15 mouse cellular contexts compared by ENCODE assay signal in the genomic region with DNA sequence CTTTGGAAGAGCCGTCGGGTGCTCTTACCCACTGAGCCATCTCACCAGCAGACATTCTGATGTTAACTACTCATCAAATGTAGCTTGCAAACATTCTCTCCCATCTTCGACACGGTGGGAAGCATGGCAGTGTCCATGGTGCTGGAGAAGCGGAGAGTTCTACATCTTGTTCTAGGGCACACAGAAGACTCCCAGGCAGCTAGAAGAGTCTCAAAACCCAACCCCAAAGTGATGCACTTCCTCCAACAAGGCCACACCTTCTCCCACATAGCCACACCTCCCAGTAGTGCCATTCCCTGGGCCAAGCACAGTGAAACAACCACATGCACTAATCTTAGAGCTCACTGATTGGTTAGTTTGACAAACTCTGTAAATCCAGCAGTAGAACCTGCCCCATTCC. TPM values are rescaled to one million over a fixed set of nuclear protein-coding genes. Genes with fewer than 3 reads are reported as not detected.
DNase-seq lines count a peak whose midpoint lies in the region; ATAC-seq and TF ChIP-seq lines count a peak whose summit lies in the region.
"Had no signal": no experiment of that assay in that cellular context is flagged by ENCODE, and none has a peak within 500 bp of the region (broad histone marks: within the 10 kb centered on the region; RNA-seq: fewer than 3 reads in every experiment).

No protein-coding gene starts in this region.

- no peak overlapping the region for H3K27ac ChIP-seq in testis, adult 2 months (ENCODE audit: control insufficient read depth, insufficient read depth, low read depth, low read length)
- H3K27ac ChIP-seq: heart, embryonic 15.5 days; limb, embryonic 13.5 days; lung, embryonic 15.5 days; midbrain, embryonic 12.5 days had no signal

- TF ChIP-seq CTCF in testis, adult 2 months (IDR thresholded peaks at IDR 0.05; ENCODE audit: control insufficient read depth, insufficient read depth, insufficient replicate concordance, low read depth, low read length) = no peak

- peak overlapping the region; percentile 2 for H3K4me3 ChIP-seq in testis, adult 2 months (ENCODE audit: control insufficient read depth, low read depth, low read length)
- H3K4me3 ChIP-seq: heart, embryonic 15.5 days; limb, embryonic 13.5 days; lung, embryonic 15.5 days had no signal

- peak; percentile 41; the same call in 1 of the 2 replicates for ATAC-seq in megakaryocyte-erythroid progenitor cell, adult 5-6 weeks (replicated peaks; ENCODE audit: low FRiP score, low TSS enrichment, poor library complexity, severe bottlenecking)

- no peaks in the 10 kb centered on the region for H3K27me3 ChIP-seq in testis, adult 2 months (ENCODE audit: control insufficient read depth, insufficient read depth, low read length)
- H3K27me3 ChIP-seq: lung, embryonic 15.5 days; midbrain, embryonic 12.5 days had no signal

- peaks cover 2% of the 10 kb centered on the region for H3K36me3 ChIP-seq in testis, adult 2 months (ENCODE audit: control insufficient read depth, insufficient read depth, low read length)

- H3K4me1 ChIP-seq in testis, adult 2 months (ENCODE audit: control insufficient read depth, insufficient read depth, low read length) = peaks cover 9% of the 10 kb centered on the region

- no peak for DNase-seq in testis, postnatal 10 days (ENCODE audit: low spot score)
- DNase-seq in T-cell, adult 2 months (ENCODE audit: low spot score) = peak; percentile 18
- DNase-seq in ovary, postnatal 36 days (ENCODE audit: low spot score) = no peak
- no peak for DNase-seq in adrenal gland, postnatal 14 days
- DNase-seq in left cerebral cortex, adult 18-20 months (ENCODE audit: low spot score in 2 of 2) = no peak
- DNase-seq: gastrocnemius, postnatal 36 days; kidney, adult 11 months; kidney, postnatal 36 days had no signal

- TF ChIP-seq POLR2A in testis, adult 2 months (IDR thresholded peaks at IDR 0.05; ENCODE audit: control insufficient read depth, low read depth, low read length) = no peak

RNA-seq across cellular contexts. Expression of a gene that starts 1.5 kb away (rescaled TPM):
- 20.8 and 23.1 TPM in 2 replicates for polyA plus RNA-seq in testis, adult 2 months (2012; rRNA removed)
- total RNA-seq in megakaryocyte-erythroid progenitor cell, adult 5-6 weeks (2014; fragmentation: Nextera tagmentation) = 25.2 and 26.5 TPM in 2 replicates
- 76.2 and 107 TPM in 2 replicates for total RNA-seq in megakaryocyte-erythroid progenitor cell, adult 5-6 weeks (2017)
- 27.1 and 32.0 TPM in 2 replicates for total RNA-seq in adrenal gland, postnatal 14 days (2021)
- total RNA-seq in left cerebral cortex, adult 18-20 months (2021) = 10 to 100 TPM; 46.9 to 47.2 TPM

RNA-seq across cellular contexts. Expression of a gene that starts 53.7 kb away (rescaled TPM):
- polyA plus RNA-seq in testis, adult 2 months (2012; rRNA removed) = 0.47 and 0.61 TPM in 2 replicates
- not detected in 2 replicates for total RNA-seq in megakaryocyte-erythroid progenitor cell, adult 5-6 weeks (2014; fragmentation: Nextera tagmentation)
- not detected in 2 replicates for total RNA-seq in megakaryocyte-erythroid progenitor cell, adult 5-6 weeks (2017)
- 10.6 and 12.0 TPM in 2 replicates for total RNA-seq in adrenal gland, postnatal 14 days (2021)
- total RNA-seq in left cerebral cortex, adult 18-20 months (2021) = 10 to 100 TPM in 1 of 2 experiments, 1 to 10 TPM in 1; 7.9 to 10.7 TPM
- polyA plus RNA-seq: G1E had no signal

Comparison
In these comparisons a context has a peak if more than half of its experiments do, and no peak if none do; other contexts are left out.
1. RNA of a gene that starts 53.7 kb away (total RNA-seq): 10.6 to 12.0 TPM in adrenal gland, postnatal 14 days and 7.9 to 10.7 TPM in left cerebral cortex, adult 18-20 months; not detected in megakaryocyte-erythroid progenitor cell, adult 5-6 weeks; every median in the first group is over 4 times any median in the second.